Mouse (Mus musculus): ENCODE results near the gene Rap1a.

DNA sequence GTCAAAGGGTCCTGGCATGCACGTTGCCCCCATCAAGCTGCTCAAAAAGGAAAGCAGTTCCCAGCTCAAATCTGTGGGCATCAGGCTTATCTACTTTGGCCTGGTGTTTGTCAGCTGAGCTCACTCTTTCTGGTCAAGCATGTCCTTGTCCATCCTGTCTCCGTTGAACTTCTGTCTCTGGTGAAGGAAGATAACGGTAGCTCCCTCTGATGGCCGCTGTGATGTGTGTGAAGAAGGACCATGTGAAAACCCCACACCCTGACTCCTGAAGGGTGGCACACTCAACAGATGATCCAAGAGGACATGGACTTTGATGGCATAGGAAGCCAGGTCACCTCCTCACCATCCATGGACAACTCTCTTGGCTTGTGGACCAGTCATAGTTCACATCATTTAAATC is 82.4 kb downstream of the Rap1a start:
- peak; percentile 40 for TF ChIP-seq CTCF (IDR thresholded peaks at IDR 0.05)
- 0 out of 2 replicates have a peak, but pooled peaks have one; percentile 12 for TF ChIP-seq POLR2A (IDR thresholded peaks at IDR 0.05; ENCODE audit: insufficient read depth, low read depth, low read length)

All from heart, adult 2 months (tissue).